Mouse (Mus musculus): ENCODE measurements at regions not wholly inside any gene's neighbourhood (a gene's known extent, or its start where the extent isn't known, plus 50 kb on each side); places are given as distances from the start of the nearest gene placed in this dataset.

GRCm38 (mm10) chr17:87530162-87530817, 83.6 kb upstream of the Calm2 start:
- peak overlapping the region; percentile 47 for H3K4me3 ChIP-seq (replicated peaks; ENCODE audit: low read length)
- peaks cover 29% of the 10 kb centered on the region for H3K4me1 ChIP-seq (ENCODE audit: control insufficient read depth, insufficient read depth, low read length)
- WGBS, result 14% methylated on average over 29 of the region's 29 CpGs
- no peaks in the 10 kb centered on the region for H3K9me3 ChIP-seq (replicated peaks; ENCODE audit: control insufficient read depth, low read length)
- peak overlapping the region; percentile 71 for H3K4me2 ChIP-seq (ENCODE audit: low read depth, low read length)
- peak overlapping the region; percentile 65 for H3K9ac ChIP-seq (ENCODE audit: low read length)
- H3K27me3 ChIP-seq (ENCODE audit: control insufficient read depth, insufficient read depth, low read length), result no peaks in the 10 kb centered on the region
- peak; percentile 89 for ATAC-seq (ENCODE audit: insufficient read depth, low FRiP score)
- H3K36me3 ChIP-seq (ENCODE audit: control insufficient read depth, insufficient read depth, low read length), result no peaks in the 10 kb centered on the region
- H3K27ac ChIP-seq (ENCODE audit: low read length), result peak overlapping the region; percentile 86

- Histone ChIP-seq H3K4me1 (ENCODE audit: control insufficient read depth, insufficient read depth, low read length) (peaks cover 29% of the 10 kb centered on the region), H3K36me3 (ENCODE audit: control insufficient read depth, insufficient read depth, low read length) (no peaks in the 10 kb centered on the region), H3K27me3 (ENCODE audit: control insufficient read depth, insufficient read depth, low read length) (no peaks in the 10 kb centered on the region), H3K4me3 (replicated peaks; ENCODE audit: low read length) (peak overlapping the region; percentile 47), H3K9ac (ENCODE audit: low read length) (peak overlapping the region; percentile 65), H3K27ac (ENCODE audit: low read length) (peak overlapping the region; percentile 86), H3K9me3 (replicated peaks; ENCODE audit: control insufficient read depth, low read length) (no peaks in the 10 kb centered on the region), H3K4me2 (ENCODE audit: low read depth, low read length) (peak overlapping the region; percentile 71)
- 5% methylated on average over 17 of the region's 17 CpGs for WGBS
- ATAC-seq (ENCODE audit: insufficient read depth, low FRiP score), result no peak
Measured at GRCm38 (mm10) chr17:87530818-87531410, 84.2 kb upstream of the Calm2 start.

- ATAC-seq (ENCODE audit: insufficient read depth, low FRiP score), result peak; percentile 35; the same call in 1 of the 2 replicates
- H3K9me3 ChIP-seq (replicated peaks; ENCODE audit: control insufficient read depth, low read length), result no peaks in the 10 kb centered on the region
- no peaks in the 10 kb centered on the region for H3K36me3 ChIP-seq (ENCODE audit: control insufficient read depth, insufficient read depth, low read length)
- H3K4me2 ChIP-seq (ENCODE audit: low read depth, low read length), result peak overlapping the region; percentile 71
- WGBS, result 6% methylated on average over 21 of the region's 21 CpGs
- peak overlapping the region; percentile 65 for H3K9ac ChIP-seq (ENCODE audit: low read length)
- no peaks in the 10 kb centered on the region for H3K27me3 ChIP-seq (ENCODE audit: control insufficient read depth, insufficient read depth, low read length)
- H3K4me3 ChIP-seq (replicated peaks; ENCODE audit: low read length), result peak overlapping the region; percentile 47
- peaks cover 29% of the 10 kb centered on the region for H3K4me1 ChIP-seq (ENCODE audit: control insufficient read depth, insufficient read depth, low read length)
- H3K27ac ChIP-seq (ENCODE audit: low read length), result peak overlapping the region; percentile 86
Measured at GRCm38 (mm10) chr17:87531411-87532157, 84.8 kb upstream of the Calm2 start.

- ATAC-seq (ENCODE audit: insufficient read depth, low FRiP score), result no peak
- H3K4me3 ChIP-seq (replicated peaks; ENCODE audit: low read length), result 0 out of 2 replicates have a peak overlapping the region, but pooled peaks have one; percentile 4
- peaks cover 29% of the 10 kb centered on the region for H3K4me1 ChIP-seq (ENCODE audit: control insufficient read depth, insufficient read depth, low read length)
- no peaks in the 10 kb centered on the region for H3K9me3 ChIP-seq (replicated peaks; ENCODE audit: control insufficient read depth, low read length)
- H3K9ac ChIP-seq (ENCODE audit: low read length), result peak overlapping the region; percentile 65
- peak overlapping the region; percentile 86 for H3K27ac ChIP-seq (ENCODE audit: low read length)
- 19% methylated on average over 9 of the region's 9 CpGs for WGBS
- peak overlapping the region; percentile 71 for H3K4me2 ChIP-seq (ENCODE audit: low read depth, low read length)
- no peaks in the 10 kb centered on the region for H3K27me3 ChIP-seq (ENCODE audit: control insufficient read depth, insufficient read depth, low read length)
- H3K36me3 ChIP-seq (ENCODE audit: control insufficient read depth, insufficient read depth, low read length), result no peaks in the 10 kb centered on the region
Measured at GRCm38 (mm10) chr17:87532158-87532545, 85.4 kb upstream of the Calm2 start.

GRCm38 (mm10) chr17:87532762-87533161, 86.0 kb upstream of the Calm2 start:
- Histone ChIP-seq H3K27me3 (ENCODE audit: control insufficient read depth, insufficient read depth, low read length) (no peaks in the 10 kb centered on the region), H3K4me2 (ENCODE audit: low read depth, low read length) (peak overlapping the region; percentile 71; the same call in 1 of the 2 replicates), H3K9ac (ENCODE audit: low read length) (0 out of 2 replicates have a peak overlapping the region, but pooled peaks have one; percentile 65), H3K4me1 (ENCODE audit: control insufficient read depth, insufficient read depth, low read length) (peaks cover 29% of the 10 kb centered on the region), H3K4me3 (replicated peaks; ENCODE audit: low read length) (no peak overlapping the region), H3K27ac (ENCODE audit: low read length) (no peak overlapping the region), H3K36me3 (ENCODE audit: control insufficient read depth, insufficient read depth, low read length) (no peaks in the 10 kb centered on the region), H3K9me3 (replicated peaks; ENCODE audit: control insufficient read depth, low read length) (no peaks in the 10 kb centered on the region)
- 45% methylated on average over 6 of the region's 6 CpGs for WGBS
- no peak for ATAC-seq (ENCODE audit: insufficient read depth, low FRiP score)

- Histone ChIP-seq H3K27ac (ENCODE audit: low read length) (no peak overlapping the region), H3K9me3 (replicated peaks; ENCODE audit: control insufficient read depth, low read length) (peaks cover 9% of the 10 kb centered on the region; the same call in 1 of the 2 replicates), H3K4me3 (replicated peaks; ENCODE audit: low read length) (no peak overlapping the region), H3K4me2 (ENCODE audit: low read depth, low read length) (no peak overlapping the region), H3K27me3 (ENCODE audit: control insufficient read depth, insufficient read depth, low read length) (no peaks in the 10 kb centered on the region), H3K4me1 (ENCODE audit: control insufficient read depth, insufficient read depth, low read length) (no peaks in the 10 kb centered on the region), H3K9ac (ENCODE audit: low read length) (no peak overlapping the region), H3K36me3 (ENCODE audit: control insufficient read depth, insufficient read depth, low read length) (no peaks in the 10 kb centered on the region)
- no peak for ATAC-seq (ENCODE audit: insufficient read depth, low FRiP score)
- 67% methylated on average over 6 of the region's 6 CpGs for WGBS
Measured at GRCm38 (mm10) chr17:87549568-87549967, 86.2 kb upstream of the Epcam start.

- 40% methylated on average over 13 of the region's 13 CpGs for WGBS
- H3K4me3 ChIP-seq (replicated peaks; ENCODE audit: low read length), result no peak overlapping the region
- no peak overlapping the region for H3K4me2 ChIP-seq (ENCODE audit: low read depth, low read length)
- peak overlapping the region; percentile 48 for H3K27ac ChIP-seq (ENCODE audit: low read length)
- no peaks in the 10 kb centered on the region for H3K27me3 ChIP-seq (ENCODE audit: control insufficient read depth, insufficient read depth, low read length)
- 0 out of 2 replicates have a peak overlapping the region, but pooled peaks have one; percentile 31 for H3K9ac ChIP-seq (ENCODE audit: low read length)
- 0 out of 2 replicates have a peak, but pooled peaks have one; percentile 44 for ATAC-seq (ENCODE audit: insufficient read depth, low FRiP score)
- H3K9me3 ChIP-seq (replicated peaks; ENCODE audit: control insufficient read depth, low read length), result peaks cover under 1% of the 10 kb centered on the region; the same call in 1 of the 2 replicates
- H3K36me3 ChIP-seq (ENCODE audit: control insufficient read depth, insufficient read depth, low read length), result no peaks in the 10 kb centered on the region
- H3K4me1 ChIP-seq (ENCODE audit: control insufficient read depth, insufficient read depth, low read length), result no peaks in the 10 kb centered on the region
Measured at GRCm38 (mm10) chr17:87550518-87551164, 85.1 kb upstream of the Epcam start.

GRCm38 (mm10) chr17:87554561-87554960, 81.2 kb upstream of the Epcam start:
- no peak overlapping the region for H3K9ac ChIP-seq (ENCODE audit: low read length)
- H3K27ac ChIP-seq (ENCODE audit: low read length), result no peak overlapping the region
- ATAC-seq (ENCODE audit: insufficient read depth, low FRiP score), result no peak
- no peak overlapping the region for H3K4me2 ChIP-seq (ENCODE audit: low read depth, low read length)
- no peaks in the 10 kb centered on the region for H3K9me3 ChIP-seq (replicated peaks; ENCODE audit: control insufficient read depth, low read length)
- 53% methylated on average over 2 of the region's 2 CpGs for WGBS
- no peak overlapping the region for H3K4me3 ChIP-seq (replicated peaks; ENCODE audit: low read length)
- H3K36me3 ChIP-seq (ENCODE audit: control insufficient read depth, insufficient read depth, low read length), result no peaks in the 10 kb centered on the region
- no peaks in the 10 kb centered on the region for H3K4me1 ChIP-seq (ENCODE audit: control insufficient read depth, insufficient read depth, low read length)
- H3K27me3 ChIP-seq (ENCODE audit: control insufficient read depth, insufficient read depth, low read length), result no peaks in the 10 kb centered on the region
